Comparison of ENCODE assay signal across 26 mouse cellular contexts in genomic region chr10:21592896-21593380, GRCm38 (mm10). TPM values are rescaled to one million over a fixed set of nuclear protein-coding genes. Genes with fewer than 3 reads are reported as not detected.
"Had no signal": no experiment of that assay in that cellular context is flagged by ENCODE, and none has a peak within 500 bp of the region (broad histone marks: within the 10 kb centered on the region; RNA-seq: fewer than 3 reads in every experiment).

1700020N01Rik (plus strand) TSS chr10:21593145.

- H3K27ac ChIP-seq: liver, embryonic 15.5 days; lung, embryonic 15.5 days; macrophage; midbrain, embryonic 12.5 days; neural tube, embryonic 13.5 days; neural tube, embryonic 15.5 days; stomach, embryonic 15.5 days; stomach, postnatal 0 days had no signal

- H3K4me1 ChIP-seq: liver, embryonic 15.5 days; lung, embryonic 15.5 days; megakaryocyte, embryonic 14.5 days; midbrain, embryonic 12.5 days; neural tube, embryonic 13.5 days; neural tube, embryonic 15.5 days; stomach, embryonic 15.5 days had no signal

- H3K9me3 ChIP-seq: liver, embryonic 15.5 days; lung, embryonic 15.5 days; midbrain, embryonic 12.5 days; neural tube, embryonic 13.5 days; neural tube, embryonic 15.5 days; stomach, embryonic 15.5 days had no signal

- H3K4me3 ChIP-seq: liver, embryonic 15.5 days; lung, embryonic 15.5 days; megakaryocyte, embryonic 14.5 days; midbrain, embryonic 12.5 days; myocyte; neural tube, embryonic 13.5 days; neural tube, embryonic 15.5 days; stomach, embryonic 15.5 days had no signal

- H3K36me3 ChIP-seq: liver, embryonic 15.5 days; lung, embryonic 15.5 days; midbrain, embryonic 12.5 days; neural tube, embryonic 13.5 days; neural tube, embryonic 15.5 days; stomach, embryonic 15.5 days had no signal

- DNase-seq: liver, postnatal 0 days; lung, adult 2 months; lung, postnatal 14 days; lung, postnatal 36 days; midbrain, embryonic 14.5 days; retina, postnatal 1 day; right cerebral cortex, adult 18-20 months; right cerebral cortex, postnatal 25 days; right cerebral cortex, postnatal 4 days; spleen, adult 18-20 months; thymus, adult 18-20 months; thymus, postnatal 14 days; thymus, postnatal 36 days had no signal

- H3K27me3 ChIP-seq: liver, embryonic 15.5 days; lung, embryonic 15.5 days; midbrain, embryonic 12.5 days; neural tube, embryonic 13.5 days; neural tube, embryonic 15.5 days; stomach, embryonic 15.5 days had no signal

RNA-seq across cellular contexts. Expression of gene 1700020N01Rik, which starts in this region (rescaled TPM):
- total RNA-seq: megakaryocyte progenitor cell, adult 5-6 weeks had no signal
- polyA plus RNA-seq: liver, embryonic 15.5 days; lung, adult 2 months; lung, embryonic 15.5 days; macrophage; midbrain, embryonic 12.5 days; midbrain, embryonic 14.5 days; midbrain, embryonic 16.5 days; myocyte; neural tube, embryonic 11.5 days; neural tube, embryonic 13.5 days; neural tube, embryonic 15.5 days; stomach, embryonic 15.5 days; stomach, postnatal 0 days had no signal
